Mouse (Mus musculus) forebrain, embryonic 16.5 days (tissue): Measurements from ENCODE around the gene Pkmyt1. TPM values are rescaled to one million over a fixed set of nuclear protein-coding genes. Genes with fewer than 3 reads are reported as not detected.
A peak's percentile ranks its signal among the peaks of the same experiment; 100 is the strongest.

ENCODE experiments used
- ATAC-seq: fragments of 200-750 bp; cut with Nextera tagmentation; 2 replicates; pipeline ENCODE4 v1.8.0; 2017; ENCODE audit warnings: mild to moderate bottlenecking, moderate library complexity
- H3K27ac ChIP-seq: fragments of 300-500 bp; sonication (generic); 2 replicates; pipeline ENCODE4 v1.5.1; 2014; ENCODE audit warnings: low read length, control low read depth
- H3K27me3 ChIP-seq: fragments of 300-500 bp; sonication (generic); replicated peaks from 2 replicates; pipeline ENCODE4 v1.6.1; 2014; ENCODE audit warnings: low read length; ENCODE audit not compliant: control insufficient read depth, insufficient read depth
- H3K36me3 ChIP-seq: fragments of 300-500 bp; sonication (generic); 2 replicates; pipeline ENCODE4 v1.6.1; 2014; ENCODE audit not compliant: control insufficient read depth, insufficient read depth
- H3K4me1 ChIP-seq: fragments of 300-500 bp; sonication (generic); replicated peaks from 2 replicates; pipeline ENCODE4 v1.6.1; 2014; ENCODE audit warnings: low read length; ENCODE audit not compliant: control insufficient read depth, insufficient read depth
- H3K4me2 ChIP-seq: fragments of 300-500 bp; sonication (generic); 2 replicates; pipeline ENCODE4 v1.6.1; 2014; ENCODE audit warnings: mild to moderate bottlenecking, low read length, control low read depth
- H3K4me3 ChIP-seq: fragments of 300-500 bp; sonication (generic); replicated peaks from 2 replicates; pipeline ENCODE4 v1.5.1; 2014; ENCODE audit warnings: mild to moderate bottlenecking, low read length, control low read depth
- H3K9ac ChIP-seq: fragments of 300-500 bp; sonication (generic); replicated peaks from 2 replicates; pipeline ENCODE4 v1.6.1; 2014; ENCODE audit warnings: low read depth, low read length, control low read depth
- H3K9me3 ChIP-seq: fragments of 300-500 bp; sonication (generic); 2 replicates; pipeline ENCODE4 v1.6.1; 2016; ENCODE audit warnings: low read length; ENCODE audit not compliant: control insufficient read depth
- WGBS: fragments of 180-500 bp; shearing (Covaris S2); extraction: QIAGEN DNeasy Blood & Tissue Kit; methylation state at CpG from one replicate; pipeline ENCODE4 v1.1.7; 2014; 5-methylcytosine and 5-hydroxymethylcytosine counted together
- polyA plus RNA-seq: library from polyadenylated mRNA; unstranded; fragments of >200 nt; fragmentation: Nextera tagmentation; extraction: Ambion mirVana; gene quantifications from 2 replicates; pipeline ENCODE4 v1.2.1, GENCODE M21; 2015

Gene Pkmyt1
- polyA plus RNA-seq, 1 experiment from 2014 or later, result 25.0 TPM

- no peak for ATAC-seq
- Histone ChIP-seq H3K36me3 (no peaks in the 10 kb centered on the region), H3K4me1 (peaks cover 25% of the 10 kb centered on the region), H3K9me3 (no peaks in the 10 kb centered on the region), H3K4me2 (no peak overlapping the region; the same call in 1 of the 2 replicates), H3K4me3 (no peak overlapping the region; the same call in 1 of the 2 replicates), H3K9ac (no peak overlapping the region), H3K27me3 (peaks cover 57% of the 10 kb centered on the region), H3K27ac (no peak overlapping the region)
- 6% methylated on average over 14 of the region's 14 CpGs for whole genome bisulfite sequencing
Observed at GRCm38 (mm10) chr17:23744651-23745050, 18.5 kb downstream of the Pkmyt1 start.

GRCm38 (mm10) chr17:23745301-23746251 is 19.4 kb downstream of the Pkmyt1 start, which contains the start of gene Kremen2:
Gene Kremen2, minus strand, starts transcription at chr17:23745833.
- Histone ChIP-seq H3K4me3 (peak within 1 kb of the TSS; percentile 46), H3K9ac (peak within 1 kb of the TSS; percentile 61), H3K4me1 (peaks cover 23% of the 10 kb centered on the region), H3K27me3 (peaks cover 55% of the 10 kb centered on the region), H3K36me3 (no peaks in the 10 kb centered on the region), H3K27ac (no peak within 1 kb of the TSS), H3K4me2 (peak within 1 kb of the TSS; percentile 68), H3K9me3 (no peaks in the 10 kb centered on the region)
- ATAC-seq, result no peak
- under 1% methylated on average over 38 of the region's 45 CpGs for WGBS

GRCm38 (mm10) chr17:23746311-23746710 is 20.2 kb downstream of the Pkmyt1 start:
- Histone ChIP-seq H3K4me3 (peak overlapping the region; percentile 46), H3K9ac (no peak overlapping the region), H3K4me1 (peaks cover 20% of the 10 kb centered on the region), H3K9me3 (no peaks in the 10 kb centered on the region), H3K36me3 (0 out of 2 replicates have a peak, but pooled peaks cover 2% of the 10 kb centered on the region), H3K27ac (no peak overlapping the region), H3K27me3 (peaks cover 49% of the 10 kb centered on the region), H3K4me2 (peak overlapping the region; percentile 68)
- 1% methylated on average over 12 of the region's 12 CpGs for WGBS
- ATAC-seq, result no peak

- Histone ChIP-seq H3K9me3 (no peaks in the 10 kb centered on the region), H3K27ac (no peak overlapping the region), H3K27me3 (peaks cover 44% of the 10 kb centered on the region), H3K4me1 (peaks cover 20% of the 10 kb centered on the region), H3K9ac (no peak overlapping the region), H3K4me3 (no peak overlapping the region), H3K36me3 (0 out of 2 replicates have a peak, but pooled peaks cover 5% of the 10 kb centered on the region), H3K4me2 (no peak overlapping the region)
- no peak for ATAC-seq
- WGBS, result 85% methylated on average over 3 of the region's 3 CpGs
Observed at GRCm38 (mm10) chr17:23746767-23747166, 20.6 kb downstream of the Pkmyt1 start.

DNA sequence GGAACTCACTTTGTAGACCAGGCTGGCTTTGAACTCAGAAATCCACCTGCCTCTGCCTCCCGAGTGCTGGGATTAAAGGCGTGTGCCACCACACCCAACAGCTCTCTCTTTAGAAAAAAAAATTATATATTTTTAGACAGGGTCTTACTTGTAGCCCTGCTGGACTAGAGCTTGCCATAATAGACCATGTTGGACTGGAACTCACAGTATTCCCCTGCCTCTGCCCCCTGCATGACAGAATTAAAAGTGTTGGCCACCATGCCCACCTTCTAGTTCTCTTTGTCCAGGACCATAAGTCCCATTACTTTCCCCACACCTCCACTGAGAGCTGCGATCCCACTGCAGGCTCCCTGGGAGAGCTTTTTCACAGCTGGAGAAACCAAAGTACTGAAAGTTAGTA is 21.3 kb downstream of the Pkmyt1 start:
- H3K4me1 ChIP-seq, result peaks cover 15% of the 10 kb centered on the region
- H3K4me3 ChIP-seq, result no peak overlapping the region
- no peak overlapping the region for H3K27ac ChIP-seq
- no peak overlapping the region for H3K4me2 ChIP-seq
- peaks cover 9% of the 10 kb centered on the region for H3K36me3 ChIP-seq
- no peaks in the 10 kb centered on the region for H3K9me3 ChIP-seq
- H3K9ac ChIP-seq, result no peak overlapping the region
- H3K27me3 ChIP-seq, result peaks cover 37% of the 10 kb centered on the region
- no peak for ATAC-seq
- WGBS, result 82% methylated on average over 3 of the region's 3 CpGs

DNA sequence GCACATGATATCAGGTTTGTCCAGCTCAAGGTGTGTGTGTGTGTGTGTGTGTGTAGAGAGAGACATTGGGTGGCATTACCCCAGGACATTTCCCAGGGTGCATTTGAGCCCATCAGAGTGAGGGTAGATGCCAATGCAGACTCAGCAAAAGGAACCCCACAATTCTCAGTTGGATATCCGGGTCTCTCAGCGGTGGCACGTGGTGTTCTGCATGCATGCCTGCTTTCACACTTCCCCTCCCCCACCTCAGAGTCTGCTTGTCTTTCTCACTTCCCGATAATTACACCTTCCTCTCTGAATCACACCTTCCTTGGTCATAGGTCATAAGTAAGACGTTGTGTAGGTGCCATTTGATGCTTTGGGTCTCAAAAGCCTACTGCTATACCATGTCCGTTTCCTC is 21.9 kb downstream of the Pkmyt1 start:
- Histone ChIP-seq H3K36me3 (peaks cover 14% of the 10 kb centered on the region), H3K4me3 (no peak overlapping the region), H3K9me3 (no peaks in the 10 kb centered on the region), H3K27ac (no peak overlapping the region), H3K4me2 (no peak overlapping the region), H3K9ac (no peak overlapping the region), H3K27me3 (peaks cover 31% of the 10 kb centered on the region), H3K4me1 (peaks cover 14% of the 10 kb centered on the region)
- 49% methylated on average over 6 of the region's 6 CpGs for WGBS
- ATAC-seq, result no peak

- ATAC-seq, result no peak
Observed at GRCm38 (mm10) chr17:23748631-23749391, 22.7 kb downstream of the Pkmyt1 start.

GRCm38 (mm10) chr17:23749400-23750191 is 23.5 kb downstream of the Pkmyt1 start:
- Histone ChIP-seq H3K4me3 (no peak overlapping the region), H3K27ac (no peak overlapping the region), H3K9me3 (no peaks in the 10 kb centered on the region), H3K4me2 (no peak overlapping the region), H3K36me3 (peaks cover 21% of the 10 kb centered on the region), H3K27me3 (peaks cover 18% of the 10 kb centered on the region), H3K4me1 (peaks cover 14% of the 10 kb centered on the region), H3K9ac (no peak overlapping the region)
- 79% methylated on average over 11 of the region's 11 CpGs for WGBS
- no peak for ATAC-seq

More at GRCm38 (mm10) chr17:23748631-23749391, 22.7 kb downstream of the Pkmyt1 start:
- Histone ChIP-seq H3K27me3 (peaks cover 24% of the 10 kb centered on the region), H3K27ac (no peak overlapping the region), H3K4me2 (no peak overlapping the region), H3K36me3 (peaks cover 19% of the 10 kb centered on the region), H3K9ac (no peak overlapping the region), H3K4me1 (peaks cover 14% of the 10 kb centered on the region), H3K9me3 (no peaks in the 10 kb centered on the region), H3K4me3 (no peak overlapping the region)
- 38% methylated on average over 10 of the region's 10 CpGs for WGBS
